Mouse (Mus musculus) frontal cortex, postnatal 10 days (tissue): ENCODE results near the gene Pex13.
"Not testable (repeated sequence)": the region's sequence is repeated elsewhere in the genome, so short reads cannot be mapped to it uniquely, and the experiment has no call there.

Experiments used
- DNase-seq, 2 experiments: peaks; one replicate each; pipeline ENCODE4 v3.0.0; 2022; ENCODE audit warnings: low spot score in 2 of 2, mixed read lengths in 1 of 2

Gene Pex13

GRCm38 (mm10) chr11:23647431-23647830 is 18.3 kb downstream of the Pex13 start:
- DNase-seq: no peak

GRCm38 (mm10) chr11:23634573-23634972 is 31.2 kb downstream of the Pex13 start:
- no peak for DNase-seq

- DNase-seq: no peak
Measured at GRCm38 (mm10) chr11:23633879-23634215, 31.9 kb downstream of the Pex13 start.

GRCm38 (mm10) chr11:23632945-23633878 is 32.5 kb downstream of the Pex13 start, which contains the start of gene 0610010F05Rik:
TSS of gene 0610010F05Rik (minus strand) at chr11:23633639.
- peak; percentile 64 to 81 for DNase-seq

GRCm38 (mm10) chr11:23630664-23631063 is 35.1 kb downstream of the Pex13 start:
- DNase-seq: no peak

- no peak for DNase-seq
Measured at GRCm38 (mm10) chr11:23618995-23619394, 46.8 kb downstream of the Pex13 start.

GRCm38 (mm10) chr11:23614546-23614945 is 51.2 kb downstream of the Pex13 start:
- DNase-seq: no peak

GRCm38 (mm10) chr11:23607291-23607690 is 58.5 kb downstream of the Pex13 start:
- DNase-seq: not testable (repeated sequence)
